Mouse (Mus musculus): ENCODE data around the gene Cep295. TPM values are rescaled to one million over a fixed set of nuclear protein-coding genes. Genes with fewer than 3 reads are reported as not detected.

Cep295 gene
- 26.6 and 27.5 TPM in 2 replicates for polyA plus RNA-seq (2016; fragmentation: Nextera tagmentation; extraction: Ambion mirVana)

DNA sequence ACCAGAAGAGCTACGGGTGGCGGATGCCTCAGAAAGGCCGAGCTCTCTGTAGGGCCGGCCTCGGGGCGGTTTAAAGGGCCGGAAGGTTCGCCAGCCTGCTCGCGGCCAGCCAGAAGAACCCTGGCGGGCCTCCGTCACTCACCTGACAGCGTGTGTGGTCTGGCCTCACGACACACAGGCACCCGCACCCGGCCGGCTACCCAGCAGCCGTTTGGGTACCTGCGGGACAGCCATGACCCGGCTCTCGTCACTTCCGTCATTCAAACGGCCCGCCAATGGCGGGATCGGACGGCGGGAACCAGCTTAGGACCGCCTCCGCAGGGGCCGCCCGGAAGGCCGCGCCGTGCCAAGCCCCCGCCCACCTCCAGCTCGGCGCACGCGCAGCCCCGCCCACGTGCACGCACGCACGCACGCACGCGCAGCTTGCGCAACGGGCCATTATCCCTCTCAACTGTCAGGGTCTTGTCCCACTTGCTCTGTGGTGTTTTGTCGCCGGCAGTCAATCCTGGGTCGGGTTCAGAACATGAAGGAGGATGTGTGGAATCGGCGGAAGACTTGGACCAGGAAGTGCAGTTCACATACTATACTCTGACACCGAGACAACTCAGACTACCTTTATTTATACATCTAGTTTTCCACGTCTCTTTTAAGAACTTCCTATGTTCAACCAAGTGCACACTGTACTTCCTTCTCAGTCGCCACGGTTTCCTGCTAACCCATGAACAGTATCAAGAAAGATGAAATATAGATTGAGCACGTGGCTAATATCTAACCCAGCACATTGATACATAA is at the start of gene Cep295:
TSS of gene Cep295 (minus strand) at position 305 of the 792 bp plus-strand sequence.
- ATAC-seq (ENCODE audit: low FRiP score, low read depth), result peak; percentile 100
- WGBS, result 3% methylated on average over 60 of the region's 60 CpGs

DNA sequence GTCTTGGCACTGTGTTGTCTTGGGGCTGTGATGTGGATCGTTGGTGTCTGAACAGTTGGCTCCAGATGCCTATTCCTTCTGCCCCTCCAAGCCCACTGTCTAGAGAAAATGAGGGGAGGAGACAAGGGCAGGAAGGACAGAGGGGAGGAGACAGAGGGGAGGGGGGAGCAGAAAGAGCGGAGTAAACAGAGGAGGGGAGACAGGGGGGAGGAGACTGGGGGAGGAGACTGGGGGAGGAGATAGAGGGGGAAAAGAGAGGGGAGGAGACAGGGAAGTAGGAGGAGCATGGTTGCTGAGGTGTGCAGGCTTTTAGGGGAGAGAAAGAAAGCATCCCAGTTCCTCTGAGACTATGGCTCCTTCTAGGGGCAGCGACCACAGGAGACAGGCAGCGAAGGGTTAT is 40.0 kb upstream of the Cep295 start:
- H3K4me2 ChIP-seq (replicated peaks), result no peak overlapping the region
- H3K4me3 ChIP-seq, result no peak overlapping the region
- WGBS, result 78% methylated on average over 4 of the region's 4 CpGs
- no peak overlapping the region for H3K27ac ChIP-seq (replicated peaks)
- no peak overlapping the region for H3K9ac ChIP-seq (replicated peaks)
- H3K27me3 ChIP-seq, result no peaks in the 10 kb centered on the region
- ATAC-seq (ENCODE audit: low FRiP score, low read depth), result no peak
- no peaks in the 10 kb centered on the region for H3K36me3 ChIP-seq
- no peaks in the 10 kb centered on the region for H3K9me3 ChIP-seq
- no peaks in the 10 kb centered on the region for H3K4me1 ChIP-seq

More for the DNA sequence above, at the start of gene Cep295:
- H3K27ac ChIP-seq (replicated peaks), result peak within 1 kb of the TSS; percentile 82
- H3K4me3 ChIP-seq, result peak within 1 kb of the TSS; percentile 78
- H3K36me3 ChIP-seq, result peaks cover 2% of the 10 kb centered on the region; the same call in 1 of the 2 replicates
- peaks cover 7% of the 10 kb centered on the region; the same call in 1 of the 2 replicates for H3K27me3 ChIP-seq
- peaks cover 15% of the 10 kb centered on the region for H3K4me1 ChIP-seq
- H3K9me3 ChIP-seq, result no peaks in the 10 kb centered on the region
- peak within 1 kb of the TSS; percentile 85 for H3K9ac ChIP-seq (replicated peaks)
- H3K4me2 ChIP-seq (replicated peaks), result peak within 1 kb of the TSS; percentile 80

DNA sequence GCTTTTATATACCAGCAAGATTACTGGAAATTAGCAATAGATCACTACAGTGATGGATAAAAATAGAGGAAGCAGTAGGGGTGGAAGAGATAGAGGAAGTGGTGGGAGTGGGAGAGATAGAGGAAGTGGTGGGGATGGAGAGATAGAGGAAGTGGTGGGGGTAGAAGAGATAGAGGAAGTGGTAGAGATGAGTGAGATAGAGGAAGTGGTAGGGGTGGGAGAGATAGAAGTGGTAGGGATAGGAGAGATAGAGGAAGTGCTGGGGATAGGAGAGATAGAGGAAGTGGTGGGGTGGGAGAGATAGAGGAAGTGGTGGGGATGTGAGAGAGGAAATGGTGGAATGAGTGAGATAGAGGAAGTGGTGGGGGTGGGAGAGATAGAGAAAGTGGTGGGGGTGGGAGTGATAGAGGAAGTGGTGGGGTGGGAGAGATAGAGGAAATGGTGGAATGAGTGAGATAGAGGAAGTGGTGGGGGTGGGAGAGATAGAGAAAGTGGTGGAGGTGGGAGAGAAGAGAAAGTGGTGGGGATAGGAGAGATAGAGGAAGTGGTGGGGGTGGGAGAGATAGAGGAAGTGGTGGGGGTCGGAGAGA is 37.9 kb upstream of the Cep295 start:
- H3K27ac ChIP-seq (replicated peaks), result no peak overlapping the region
- H3K4me2 ChIP-seq (replicated peaks), result no peak overlapping the region
- 92% methylated on average over 1 of the region's 1 CpGs for WGBS
- no peaks in the 10 kb centered on the region for H3K4me1 ChIP-seq
- H3K9ac ChIP-seq (replicated peaks), result no peak overlapping the region
- H3K4me3 ChIP-seq, result no peak overlapping the region
- H3K9me3 ChIP-seq, result no peaks in the 10 kb centered on the region
- no peaks in the 10 kb centered on the region for H3K36me3 ChIP-seq
- no peaks in the 10 kb centered on the region for H3K27me3 ChIP-seq
- no peak for ATAC-seq (ENCODE audit: low FRiP score, low read depth)

DNA sequence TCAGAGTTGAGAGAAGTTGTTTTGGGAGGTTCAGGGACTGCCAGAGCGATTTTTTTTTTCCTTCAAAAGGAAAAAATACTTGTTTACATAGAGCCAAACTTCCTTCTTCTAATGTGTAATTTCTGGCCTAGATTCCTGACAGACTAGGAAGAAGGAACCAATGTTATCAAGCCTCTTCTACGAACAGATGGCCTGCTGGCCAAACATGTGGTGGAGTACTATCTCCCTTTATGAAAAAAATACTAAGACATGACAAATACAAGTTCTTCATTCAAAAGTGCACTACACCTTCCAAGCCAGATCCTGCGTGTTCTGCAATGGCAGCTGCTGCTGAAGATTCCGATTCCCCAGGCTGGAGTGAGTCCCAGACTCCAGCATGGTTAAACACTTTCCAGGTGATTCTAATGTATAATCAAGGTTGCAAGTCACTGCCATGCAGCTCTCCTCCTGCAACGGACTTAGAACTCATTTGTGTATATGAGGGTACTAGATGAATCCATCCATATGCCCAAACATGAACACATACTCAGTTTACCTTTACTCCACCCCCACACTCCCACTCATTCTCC is 29.6 kb upstream of the Cep295 start:
- H3K4me1 ChIP-seq, result no peaks in the 10 kb centered on the region
- H3K36me3 ChIP-seq, result no peaks in the 10 kb centered on the region
- ATAC-seq (ENCODE audit: low FRiP score, low read depth), result no peak
- H3K27me3 ChIP-seq, result no peaks in the 10 kb centered on the region
- WGBS, result 87% methylated on average over 5 of the region's 5 CpGs
- no peaks in the 10 kb centered on the region for H3K9me3 ChIP-seq
- no peak overlapping the region for H3K9ac ChIP-seq (replicated peaks)
- no peak overlapping the region for H3K27ac ChIP-seq (replicated peaks)
- no peak overlapping the region for H3K4me2 ChIP-seq (replicated peaks)
- no peak overlapping the region for H3K4me3 ChIP-seq

DNA sequence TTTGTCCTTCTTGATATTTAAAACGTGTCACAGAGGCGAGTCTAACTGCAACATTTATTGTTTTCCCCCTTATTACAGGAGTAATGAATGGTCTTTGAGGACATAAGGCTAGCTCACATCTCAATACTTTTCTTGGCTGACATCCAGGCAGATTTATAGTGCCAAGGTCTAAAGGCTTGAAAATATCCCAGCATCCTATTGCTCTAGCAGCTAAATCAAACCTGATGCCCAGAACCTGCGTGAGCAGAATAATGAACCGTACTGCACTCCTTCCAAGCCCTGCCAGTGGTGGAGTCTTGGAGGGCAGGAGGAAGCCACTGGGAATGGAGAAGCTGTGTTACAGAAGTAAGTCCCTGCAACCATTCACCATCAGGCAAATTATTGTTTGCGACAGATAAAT is 26.7 kb upstream of the Cep295 start:
- H3K4me3 ChIP-seq, result no peak overlapping the region
- H3K27ac ChIP-seq (replicated peaks), result no peak overlapping the region
- H3K4me1 ChIP-seq, result no peaks in the 10 kb centered on the region
- H3K9ac ChIP-seq (replicated peaks), result no peak overlapping the region
- H3K4me2 ChIP-seq (replicated peaks), result no peak overlapping the region
- no peaks in the 10 kb centered on the region for H3K27me3 ChIP-seq
- WGBS, result 83% methylated on average over 5 of the region's 5 CpGs
- ATAC-seq (ENCODE audit: low FRiP score, low read depth), result no peak
- no peaks in the 10 kb centered on the region for H3K9me3 ChIP-seq
- no peaks in the 10 kb centered on the region for H3K36me3 ChIP-seq

DNA sequence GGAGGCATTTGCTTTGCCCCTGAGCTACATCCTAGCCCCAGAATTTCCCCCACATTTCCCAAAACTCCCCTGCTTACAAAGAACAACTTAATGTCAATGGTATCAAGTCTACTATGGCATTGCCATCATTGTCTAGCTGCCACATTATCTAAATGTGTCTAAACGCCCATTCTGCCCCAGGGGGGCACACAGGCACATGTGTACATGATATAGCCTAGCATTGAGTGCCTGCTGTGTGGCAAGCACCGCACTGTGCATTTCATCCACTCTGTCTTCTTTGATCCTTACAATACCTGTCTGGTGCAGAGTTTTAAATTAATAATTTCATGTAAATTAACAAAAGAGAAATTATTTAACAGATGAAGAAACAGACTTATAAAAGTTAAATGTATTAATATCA is 8.7 kb upstream of the Cep295 start:
- 57% methylated on average over 2 of the region's 2 CpGs for WGBS
- H3K4me3 ChIP-seq, result no peak overlapping the region
- H3K36me3 ChIP-seq, result no peaks in the 10 kb centered on the region
- no peak for ATAC-seq (ENCODE audit: low FRiP score, low read depth)
- no peaks in the 10 kb centered on the region for H3K4me1 ChIP-seq
- H3K9me3 ChIP-seq, result no peaks in the 10 kb centered on the region
- no peak overlapping the region for H3K9ac ChIP-seq (replicated peaks)
- H3K27me3 ChIP-seq, result no peaks in the 10 kb centered on the region
- H3K27ac ChIP-seq (replicated peaks), result no peak overlapping the region
- no peak overlapping the region for H3K4me2 ChIP-seq (replicated peaks)

DNA sequence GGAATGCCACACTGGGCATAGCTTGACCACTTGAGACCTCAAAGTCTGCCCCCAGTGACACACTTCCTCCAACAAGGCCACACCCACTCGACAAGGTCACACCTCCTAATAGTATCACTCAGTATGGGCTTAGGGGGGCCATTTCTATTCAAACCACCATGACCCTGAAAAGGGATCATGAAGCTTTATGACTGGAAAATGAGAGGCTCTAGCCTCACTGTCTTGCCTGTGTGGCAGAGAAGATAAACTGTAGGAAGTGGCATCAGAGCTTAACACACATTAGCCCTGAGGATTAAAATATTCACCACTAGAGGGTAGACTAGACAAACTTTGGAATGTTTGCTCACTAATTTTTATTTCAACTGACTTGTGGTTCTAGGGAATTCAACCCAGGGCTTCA is 8.3 kb upstream of the Cep295 start:
- Histone ChIP-seq H3K27ac (replicated peaks) (no peak overlapping the region), H3K4me2 (replicated peaks) (no peak overlapping the region), H3K9ac (replicated peaks) (no peak overlapping the region), H3K27me3 (no peaks in the 10 kb centered on the region), H3K36me3 (no peaks in the 10 kb centered on the region), H3K9me3 (no peaks in the 10 kb centered on the region), H3K4me3 (no peak overlapping the region), H3K4me1 (no peaks in the 10 kb centered on the region)
- ATAC-seq (ENCODE audit: low FRiP score, low read depth), result peak; percentile 16; the same call in 1 of the 2 replicates
- WGBS, result 89% methylated on average over 1 of the region's 1 CpGs

DNA sequence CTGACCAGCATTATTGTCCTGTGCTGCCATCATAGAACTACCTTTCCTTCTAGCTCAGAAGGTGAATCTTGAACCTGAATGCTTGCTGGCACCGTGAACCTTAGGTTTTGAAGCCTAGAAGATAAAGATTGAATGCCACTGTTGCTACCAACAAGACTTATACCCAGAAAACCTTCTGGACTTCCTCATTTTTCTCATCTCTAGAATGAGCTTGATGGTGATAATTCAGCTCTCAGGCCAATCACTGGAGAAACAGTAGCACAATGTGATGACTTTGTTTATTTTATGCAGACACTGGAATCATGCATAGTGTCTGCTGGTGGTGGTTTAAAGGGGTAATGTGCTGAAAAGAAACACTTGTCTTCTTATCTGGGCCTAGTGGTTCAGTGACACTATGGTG is 7.3 kb upstream of the Cep295 start:
- 76% methylated on average over 1 of the region's 1 CpGs for WGBS
- Histone ChIP-seq H3K27ac (replicated peaks) (no peak overlapping the region), H3K27me3 (no peaks in the 10 kb centered on the region), H3K4me1 (no peaks in the 10 kb centered on the region), H3K9ac (replicated peaks) (no peak overlapping the region), H3K4me3 (no peak overlapping the region), H3K4me2 (replicated peaks) (no peak overlapping the region), H3K36me3 (no peaks in the 10 kb centered on the region), H3K9me3 (no peaks in the 10 kb centered on the region)
- ATAC-seq (ENCODE audit: low FRiP score, low read depth), result no peak

DNA sequence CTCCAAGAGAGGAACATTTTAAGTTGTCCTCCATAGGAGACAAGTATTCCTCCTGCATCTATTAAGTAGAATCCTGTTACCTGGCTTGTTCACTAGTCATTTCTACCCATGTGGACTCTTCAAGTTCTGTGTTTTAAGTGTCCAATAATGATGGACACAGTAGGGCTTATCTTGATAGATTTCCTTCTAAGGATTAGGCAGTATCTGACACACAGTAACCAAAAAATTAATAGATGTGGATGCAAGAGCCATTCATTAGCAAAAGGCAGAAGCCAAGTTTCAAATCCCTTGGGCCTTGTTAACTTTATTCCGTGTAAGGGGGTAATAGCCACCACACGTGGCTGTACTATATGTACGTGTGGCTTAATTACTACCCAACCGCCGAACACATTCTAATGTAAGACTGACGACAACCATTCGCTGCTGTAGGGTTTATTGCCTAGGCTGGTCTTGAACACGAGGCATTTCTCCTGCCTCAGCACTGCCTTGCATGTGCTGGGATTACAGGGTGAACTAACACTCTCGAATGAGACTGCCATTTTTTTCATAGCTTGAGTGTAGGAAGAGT is 588 bp downstream of the Cep295 start:
- Histone ChIP-seq H3K4me2 (replicated peaks) (peak overlapping the region; percentile 80), H3K9me3 (no peaks in the 10 kb centered on the region), H3K9ac (replicated peaks) (peak overlapping the region; percentile 85), H3K36me3 (peaks cover 9% of the 10 kb centered on the region; the same call in 1 of the 2 replicates), H3K4me3 (peak overlapping the region; percentile 78), H3K27me3 (peaks cover 7% of the 10 kb centered on the region; the same call in 1 of the 2 replicates), H3K4me1 (peaks cover 15% of the 10 kb centered on the region), H3K27ac (replicated peaks) (peak overlapping the region; percentile 82)
- ATAC-seq (ENCODE audit: low FRiP score, low read depth), result no peak
- WGBS, result under 1% methylated on average over 9 of the region's 9 CpGs

DNA sequence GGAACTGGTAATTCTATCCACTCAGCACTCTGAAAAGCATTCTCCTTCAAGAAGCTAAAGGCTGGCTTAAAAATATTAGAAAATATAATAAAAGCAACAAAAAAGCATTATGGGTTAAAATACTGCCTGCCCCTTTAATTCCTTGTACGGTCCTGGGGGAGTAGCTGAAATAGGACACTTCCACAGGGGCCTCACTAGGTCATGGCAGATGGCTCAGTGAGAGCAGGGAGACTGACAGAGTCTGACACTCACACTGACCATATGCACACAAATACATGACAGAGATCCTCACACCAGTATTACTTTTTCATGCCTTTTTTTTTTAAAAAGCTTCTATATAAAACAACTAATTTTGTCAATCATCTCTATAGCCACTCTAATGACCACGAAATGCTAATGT is 7.7 kb downstream of the Cep295 start:
- H3K4me3 ChIP-seq, result no peak overlapping the region
- no peak overlapping the region for H3K27ac ChIP-seq (replicated peaks)
- ATAC-seq (ENCODE audit: low FRiP score, low read depth), result no peak
- no peaks in the 10 kb centered on the region for H3K4me1 ChIP-seq
- WGBS, result 85% methylated on average over 2 of the region's 2 CpGs
- H3K36me3 ChIP-seq, result peaks cover 53% of the 10 kb centered on the region
- H3K27me3 ChIP-seq, result no peaks in the 10 kb centered on the region
- no peak overlapping the region for H3K9ac ChIP-seq (replicated peaks)
- no peaks in the 10 kb centered on the region for H3K9me3 ChIP-seq
- no peak overlapping the region for H3K4me2 ChIP-seq (replicated peaks)

DNA sequence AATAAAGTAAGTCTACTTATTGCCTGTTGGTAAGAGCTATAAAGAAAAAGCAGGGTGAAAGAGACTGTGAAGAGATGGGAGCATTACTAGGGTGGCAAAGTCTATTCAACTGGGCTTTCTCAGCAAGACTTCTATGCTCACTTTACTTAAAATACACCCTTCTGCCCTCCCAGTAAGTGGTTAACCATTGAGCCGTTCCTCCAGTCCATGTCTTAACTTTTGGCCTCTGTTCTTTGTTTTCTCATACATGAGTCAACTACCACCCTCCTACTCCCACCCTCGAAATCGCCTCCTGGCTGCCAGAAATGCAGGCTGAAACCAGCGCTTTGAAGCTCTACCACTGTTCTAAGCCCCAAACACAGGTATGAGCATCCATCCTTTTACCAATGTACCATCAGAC is 19.8 kb downstream of the Cep295 start:
- no peak overlapping the region for H3K4me3 ChIP-seq
- WGBS, result 89% methylated on average over 4 of the region's 4 CpGs
- H3K36me3 ChIP-seq, result peaks cover 76% of the 10 kb centered on the region
- no peaks in the 10 kb centered on the region for H3K27me3 ChIP-seq
- H3K9me3 ChIP-seq, result no peaks in the 10 kb centered on the region
- no peak for ATAC-seq (ENCODE audit: low FRiP score, low read depth)
- no peak overlapping the region for H3K27ac ChIP-seq (replicated peaks)
- no peak overlapping the region for H3K4me2 ChIP-seq (replicated peaks)
- no peaks in the 10 kb centered on the region for H3K4me1 ChIP-seq
- H3K9ac ChIP-seq (replicated peaks), result no peak overlapping the region

DNA sequence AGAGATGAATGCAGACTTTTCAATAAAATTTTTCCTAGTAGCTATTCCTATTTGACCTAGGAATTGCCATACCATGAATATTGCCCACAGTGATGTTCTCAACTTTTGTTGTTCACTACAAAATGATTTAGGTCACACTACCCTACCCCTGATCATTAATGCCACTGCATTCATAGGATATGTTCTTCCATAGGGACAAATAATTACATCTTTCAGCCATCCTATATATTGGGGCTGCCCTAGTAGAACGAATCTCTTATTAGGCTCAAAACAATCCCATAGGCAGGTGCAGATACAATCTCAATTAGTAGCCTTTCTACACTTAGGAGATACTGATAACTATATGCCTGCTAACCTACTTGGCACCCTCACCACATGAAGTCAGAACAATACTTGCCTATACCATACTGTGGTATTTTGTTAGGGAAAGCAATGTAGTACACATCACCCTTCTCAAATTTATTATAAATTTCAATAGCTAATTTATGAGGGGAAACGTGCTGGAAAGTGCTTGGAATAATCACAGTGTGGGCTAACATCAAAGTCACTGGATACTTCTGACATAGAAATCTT is 39.3 kb downstream of the Cep295 start:
- ATAC-seq (ENCODE audit: low FRiP score, low read depth), result 0 out of 2 replicates have a peak, but pooled peaks have one; percentile 9
- 79% methylated on average over 2 of the region's 2 CpGs for WGBS
- Histone ChIP-seq H3K9ac (replicated peaks) (no peak overlapping the region), H3K4me1 (no peaks in the 10 kb centered on the region), H3K27ac (replicated peaks) (no peak overlapping the region), H3K27me3 (no peaks in the 10 kb centered on the region), H3K36me3 (peaks cover 72% of the 10 kb centered on the region), H3K4me2 (replicated peaks) (no peak overlapping the region), H3K9me3 (no peaks in the 10 kb centered on the region), H3K4me3 (no peak overlapping the region)

Data from midbrain, embryonic 12.5 days (tissue).